Comparison of ENCODE assay signal across 8 mouse cellular contexts in the genomic region with DNA sequence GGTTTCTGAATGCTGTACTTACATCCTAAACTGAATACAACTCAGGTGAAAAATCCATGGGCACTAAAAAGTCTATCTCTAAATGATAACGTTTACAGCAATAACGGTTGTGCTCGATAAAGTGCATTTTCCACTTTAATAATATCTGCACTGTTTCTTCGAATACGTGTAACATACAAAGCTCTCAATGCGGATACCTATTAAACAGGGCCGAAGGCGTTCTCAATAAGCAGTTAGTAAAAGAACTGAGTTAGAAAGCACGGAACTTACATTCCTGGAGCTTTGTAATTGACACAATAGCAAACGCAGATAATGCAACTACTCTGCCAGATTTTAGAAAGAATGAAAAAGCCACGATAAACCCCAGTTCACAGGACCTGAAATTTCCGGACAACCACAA.
DNase-seq lines count a peak whose midpoint lies in the region; ATAC-seq and TF ChIP-seq lines count a peak whose summit lies in the region.

No protein-coding gene starts in this region.

- no peaks in the 10 kb centered on the region for H3K27me3 ChIP-seq in embryonic facial prominence, embryonic 15.5 days
- no peaks in the 10 kb centered on the region for H3K27me3 ChIP-seq in limb, embryonic 13.5 days

- no peak for ATAC-seq in embryonic facial prominence, embryonic 15.5 days (ENCODE audit: insufficient number of reproducible peaks, low FRiP score, low TSS enrichment, low read depth)
- ATAC-seq in limb, embryonic 13.5 days (ENCODE audit: low FRiP score, low read depth) = peak; percentile 36; the same call in 1 of the 2 replicates

- DNase-seq in lung, adult 2 months = no peak
- DNase-seq in lung, postnatal 25 days (ENCODE audit: low spot score) = no peak
- DNase-seq in adrenal gland, postnatal 36 days = no peak
- DNase-seq in adrenal gland, postnatal 4 days (ENCODE audit: low spot score in 2 of 2) = no peak
- no peak for DNase-seq in layer of hippocampus, adult 8-10 months (ENCODE audit: low spot score in 2 of 2)

- no peak for TF ChIP-seq CTCF in lung, adult 2 months (IDR thresholded peaks at IDR 0.05; ENCODE audit: insufficient read depth, low read length)
- TF ChIP-seq CTCF in olfactory bulb, adult 2 months (IDR thresholded peaks at IDR 0.05; ENCODE audit: insufficient read depth, low read depth, low read length) = no peak

- H3K36me3 ChIP-seq in embryonic facial prominence, embryonic 15.5 days = peaks cover 9% of the 10 kb centered on the region; the same call in 1 of the 2 replicates
- peaks cover 23% of the 10 kb centered on the region for H3K36me3 ChIP-seq in limb, embryonic 13.5 days

- 4% methylated on average over 12 of the region's 12 CpGs for WGBS in lung, adult 2 months
- 8% methylated on average over 12 of the region's 12 CpGs for WGBS in embryonic facial prominence, embryonic 15.5 days
- 9% methylated on average over 12 of the region's 12 CpGs for WGBS in limb, embryonic 13.5 days
- 1% methylated on average over 12 of the region's 12 CpGs for WGBS in olfactory bulb, adult 2 months

- H3K27ac ChIP-seq in embryonic facial prominence, embryonic 15.5 days (replicated peaks) = peak overlapping the region; percentile 81
- peak overlapping the region; percentile 84 for H3K27ac ChIP-seq in limb, embryonic 13.5 days
- no peak overlapping the region for H3K27ac ChIP-seq in olfactory bulb, adult 2 months (ENCODE audit: insufficient read depth, low read depth, low read length)

- H3K9ac ChIP-seq in embryonic facial prominence, embryonic 15.5 days = peak overlapping the region; percentile 44; the same call in 1 of the 2 replicates
- H3K9ac ChIP-seq in limb, embryonic 13.5 days = peak overlapping the region; percentile 74

- TF ChIP-seq POLR2A in lung, adult 2 months (IDR thresholded peaks at IDR 0.05; ENCODE audit: borderline replicate concordance, extremely low read depth, low read depth, low read length) = no peak
- TF ChIP-seq POLR2A in olfactory bulb, adult 2 months (IDR thresholded peaks at IDR 0.05; ENCODE audit: insufficient read depth, low read depth, low read length) = no peak

- peak overlapping the region; percentile 54 for H3K4me2 ChIP-seq in embryonic facial prominence, embryonic 15.5 days (replicated peaks)
- H3K4me2 ChIP-seq in limb, embryonic 13.5 days (replicated peaks) = peak overlapping the region; percentile 66

- 0 out of 2 replicates have a peak, but pooled peaks cover 3% of the 10 kb centered on the region for H3K9me3 ChIP-seq in embryonic facial prominence, embryonic 15.5 days (replicated peaks)
- no peaks in the 10 kb centered on the region; the same call in 1 of the 2 replicates for H3K9me3 ChIP-seq in limb, embryonic 13.5 days

- peak overlapping the region; percentile 51 for H3K4me3 ChIP-seq in lung, adult 2 months (replicated peaks; ENCODE audit: extremely low read depth, low read depth, low read length)
- H3K4me3 ChIP-seq in embryonic facial prominence, embryonic 15.5 days (replicated peaks) = peak overlapping the region; percentile 65
- peak overlapping the region; percentile 66 for H3K4me3 ChIP-seq in limb, embryonic 13.5 days
- peak overlapping the region; percentile 50 for H3K4me3 ChIP-seq in olfactory bulb, adult 2 months (ENCODE audit: insufficient read depth, low read depth, low read length)

- no peaks in the 10 kb centered on the region; the same call in 1 of the 2 replicates for H3K4me1 ChIP-seq in lung, adult 2 months (ENCODE audit: control insufficient read depth, insufficient read depth, low read length)
- H3K4me1 ChIP-seq in embryonic facial prominence, embryonic 15.5 days = 0 out of 2 replicates have a peak, but pooled peaks cover 4% of the 10 kb centered on the region
- peaks cover 8% of the 10 kb centered on the region for H3K4me1 ChIP-seq in limb, embryonic 13.5 days
- H3K4me1 ChIP-seq in olfactory bulb, adult 2 months (ENCODE audit: control insufficient read depth, insufficient read depth, low read length) = no peaks in the 10 kb centered on the region
